Mouse (Mus musculus) C2C12 (cell line): ENCODE measurements around the gene Gpr84.

Experiments used
- CEBPB ChIP-seq: IDR thresholded peaks from one replicate; pipeline ENCODE4 v1.6.1; 2011; ENCODE audit warnings: low read depth, mild to moderate bottlenecking, control low read depth, moderate library complexity
- CTCF ChIP-seq: IDR thresholded peaks from one replicate; pipeline ENCODE4 v1.5.1; 2011; ENCODE audit not compliant: control insufficient read depth, insufficient read depth, insufficient read length
- FOSL1 ChIP-seq: IDR thresholded peaks from one replicate; pipeline ENCODE4 v1.8.0; 2011; ENCODE audit warnings: mild to moderate bottlenecking, low read length; ENCODE audit not compliant: poor library complexity, insufficient read depth, severe bottlenecking
- USF1 ChIP-seq: IDR thresholded peaks from one replicate; pipeline ENCODE4 v1.6.1; 2011; ENCODE audit warnings: low read depth, mild to moderate bottlenecking, control low read depth, moderate library complexity

- TF ChIP-seq CTCF (no peak), CEBPB (no peak), USF1 (no peak), FOSL1 (no peak)
These were observed 23.3 kb upstream of the Gpr84 start for GRCm38 (mm10) chr15:103333738-103334137.
